Mouse (Mus musculus): Measurements from ENCODE around the gene Prss35.

DNA sequence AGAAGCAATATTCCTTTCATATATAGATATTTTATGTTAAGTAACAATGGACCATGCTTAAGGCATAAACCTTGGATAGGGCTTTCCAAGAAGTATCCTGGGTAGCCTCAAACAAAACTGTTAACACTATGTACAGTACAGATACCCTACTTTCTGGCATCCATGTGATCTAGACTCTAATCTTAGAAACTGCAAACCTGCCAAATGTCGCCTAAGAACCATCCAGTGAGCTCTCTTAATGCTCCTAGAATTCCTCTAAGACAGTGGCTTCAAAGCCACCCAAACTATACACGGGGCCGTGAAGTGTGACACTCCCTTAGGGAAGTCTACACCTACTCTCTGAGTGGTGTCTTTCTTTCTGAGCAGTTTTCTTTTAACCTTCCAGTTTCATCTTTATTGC is 29.4 kb downstream of the Prss35 start:
- TF ChIP-seq MYOG (IDR thresholded peaks at IDR 0.05; ENCODE audit: control insufficient read depth in 1 of 3, insufficient read depth in 1 of 3, insufficient read length in 2 of 3, low read depth in 2 of 3): no peak
- no peak for TF ChIP-seq POLR2A (IDR thresholded peaks at IDR 0.05; ENCODE audit: insufficient read length, low read depth)
- no peak for TF ChIP-seq SRF (IDR thresholded peaks at IDR 0.05; ENCODE audit: control insufficient read depth, insufficient read length, low read depth)
- no peak for TF ChIP-seq POLR2AphosphoS2 (IDR thresholded peaks at IDR 0.05; ENCODE audit: insufficient read length, low read depth)
- TF ChIP-seq MYOD1 (IDR thresholded peaks at IDR 0.05; ENCODE audit: control insufficient read depth in 1 of 3, insufficient read length in 2 of 3, low read depth in 2 of 3): no peak
- TF ChIP-seq USF1 (IDR thresholded peaks at IDR 0.05; ENCODE audit: low read depth): no peak
- TF ChIP-seq TCF12 (IDR thresholded peaks at IDR 0.05; ENCODE audit: insufficient read depth, poor library complexity, severe bottlenecking): no peak
- no peak for TF ChIP-seq MAX (IDR thresholded peaks at IDR 0.05; ENCODE audit: low read depth)
- TF ChIP-seq REST (IDR thresholded peaks at IDR 0.05; ENCODE audit: insufficient read depth, insufficient read length): no peak
- no peak for TF ChIP-seq E2F4 (IDR thresholded peaks at IDR 0.05; ENCODE audit: insufficient read depth)

Measured in myocyte (in vitro differentiated cells).